Mouse (Mus musculus): ENCODE data around the gene Trpv2.

Trpv2 gene

GRCm38 (mm10) chr11:62573959-62574702 is at the start of gene Trpv2:
TSS of gene Trpv2 (plus strand) at chr11:62574486.
- DNase-seq (ENCODE audit: low spot score in 2 of 2), result no peak

DNA sequence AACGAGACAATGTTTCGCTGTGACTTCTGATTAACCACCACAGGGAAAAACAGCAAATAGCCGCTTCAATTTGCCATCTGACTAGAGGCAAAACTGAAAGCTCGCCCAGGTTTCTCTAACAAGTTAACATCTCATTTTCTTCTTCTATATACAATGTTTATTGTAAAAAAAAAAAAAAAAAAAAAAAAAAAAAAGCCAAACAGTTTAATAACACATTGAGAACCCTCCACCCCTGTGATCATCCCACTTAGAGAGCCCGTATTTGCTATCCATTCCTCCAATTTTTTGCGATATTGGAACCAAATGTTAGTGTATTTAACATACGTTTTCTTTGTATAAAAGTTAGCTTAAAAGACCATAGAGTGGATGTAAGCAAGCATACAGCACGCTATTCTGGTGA is 37.2 kb upstream of the Trpv2 start:
- no peak for DNase-seq (ENCODE audit: low spot score in 2 of 2)

GRCm38 (mm10) chr11:62537590-62537989 is 36.7 kb upstream of the Trpv2 start:
- no peak for DNase-seq (ENCODE audit: low spot score in 2 of 2)

DNA sequence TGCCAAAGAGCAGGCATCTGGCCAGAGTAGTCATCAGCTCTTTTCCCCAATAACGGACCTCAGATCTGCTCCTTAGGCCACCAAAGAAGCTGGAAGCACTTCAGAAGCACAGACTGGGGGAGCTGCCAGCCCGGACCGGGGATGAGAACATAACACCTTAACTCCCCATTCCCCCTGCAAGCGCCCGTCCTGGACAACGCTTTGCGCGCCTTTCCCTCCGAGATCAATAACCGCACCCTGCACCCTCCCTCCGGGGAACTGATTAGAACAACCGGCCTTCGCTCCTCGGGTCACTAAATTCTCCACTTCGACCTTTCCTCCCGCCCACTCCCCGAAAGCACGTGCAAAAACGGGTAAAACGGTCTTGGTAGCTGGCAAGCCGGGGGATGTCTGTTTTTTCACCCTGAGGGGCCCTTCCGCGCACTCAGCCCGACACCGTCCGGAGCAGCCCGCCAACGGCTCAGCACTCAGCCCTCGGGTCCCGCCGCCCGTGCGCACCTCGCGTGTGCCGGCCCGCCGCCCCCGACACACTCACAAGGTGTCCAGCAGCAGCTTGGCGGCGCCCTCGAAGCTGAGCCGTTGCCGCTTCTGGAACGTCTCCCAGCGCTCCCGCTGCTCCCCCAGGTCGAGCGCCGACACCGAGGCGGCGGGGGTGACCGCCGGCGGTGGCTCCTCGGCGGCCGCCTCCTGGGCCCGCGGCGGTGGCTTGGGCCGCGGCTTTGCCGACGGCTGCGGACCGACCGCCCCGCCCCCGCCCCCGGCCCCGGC is 35.8 kb upstream of the Trpv2 start:
- DNase-seq (ENCODE audit: low spot score in 2 of 2), result peak in 1 of 2 experiments; percentile 56

DNA sequence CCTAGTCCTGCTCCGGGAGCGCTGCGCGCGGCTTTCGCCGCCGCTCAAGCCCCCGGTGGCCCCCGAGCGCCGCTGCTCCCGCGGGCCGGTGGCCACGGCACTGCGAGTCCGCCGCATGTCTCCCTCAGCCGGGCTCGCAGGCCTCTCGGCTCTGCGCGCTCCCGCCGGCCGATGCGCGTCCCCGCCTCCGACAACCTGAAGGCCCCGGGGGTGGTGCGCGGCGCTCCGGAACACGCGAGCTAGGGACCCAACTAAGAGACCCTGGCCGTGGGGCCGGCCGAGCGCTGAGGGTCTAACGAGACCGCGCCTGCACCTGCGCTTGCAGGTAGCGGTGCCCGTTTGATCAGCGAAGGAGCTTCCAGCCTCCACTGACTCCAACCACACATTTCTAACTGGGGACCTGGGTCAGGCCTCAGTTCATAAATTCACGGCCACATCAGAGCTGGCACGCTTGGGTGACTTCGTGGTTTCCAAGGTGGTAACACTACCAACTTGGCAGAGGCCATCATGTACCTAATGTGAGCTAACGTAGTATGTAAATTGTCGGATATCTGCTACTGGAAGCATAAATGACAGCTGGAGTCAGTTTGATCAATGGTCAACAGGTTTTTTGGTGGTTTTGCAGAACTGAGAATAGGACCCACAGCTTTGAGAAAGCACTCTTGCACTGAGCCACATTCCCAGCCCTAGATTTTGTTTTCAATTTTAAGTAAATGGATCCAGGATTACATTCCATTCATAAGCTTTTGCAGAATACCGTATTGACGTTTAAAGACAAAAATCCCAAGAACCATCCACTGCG is 35.0 kb upstream of the Trpv2 start, which contains the start of gene Cenpv:
TSS of gene Cenpv (minus strand) at position 173 of the 802 bp plus-strand sequence.
- DNase-seq (ENCODE audit: low spot score in 2 of 2), result peak; percentile 51 to 84

- no peak for DNase-seq (ENCODE audit: low spot score in 2 of 2)
Measured at GRCm38 (mm10) chr11:62540167-62540566, 34.1 kb upstream of the Trpv2 start.

- no peak for DNase-seq (ENCODE audit: low spot score in 2 of 2)
Measured at GRCm38 (mm10) chr11:62540969-62541368, 33.3 kb upstream of the Trpv2 start.

GRCm38 (mm10) chr11:62541581-62541980 is 32.7 kb upstream of the Trpv2 start:
- DNase-seq (ENCODE audit: low spot score in 2 of 2), result no peak

DNA sequence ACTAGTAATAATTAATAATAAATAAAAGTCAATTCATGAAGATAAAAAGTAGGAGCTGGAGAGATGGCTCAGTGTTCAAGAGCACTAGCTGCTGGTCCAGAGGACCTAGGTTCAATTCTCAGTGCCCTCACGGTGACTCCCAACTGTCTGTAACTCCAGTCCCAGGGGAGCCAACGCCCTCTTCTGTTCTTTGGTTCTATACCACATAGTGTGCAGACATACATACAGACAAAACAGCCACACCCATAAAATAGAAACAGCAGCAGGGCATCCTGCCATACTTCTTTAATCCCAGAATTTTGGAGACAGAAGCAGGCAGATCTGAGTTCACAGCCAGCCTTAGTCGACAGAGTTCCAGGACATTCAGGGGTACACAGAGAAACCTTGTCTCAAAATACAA is 30.3 kb upstream of the Trpv2 start:
- DNase-seq (ENCODE audit: low spot score in 2 of 2), result no peak

DNA sequence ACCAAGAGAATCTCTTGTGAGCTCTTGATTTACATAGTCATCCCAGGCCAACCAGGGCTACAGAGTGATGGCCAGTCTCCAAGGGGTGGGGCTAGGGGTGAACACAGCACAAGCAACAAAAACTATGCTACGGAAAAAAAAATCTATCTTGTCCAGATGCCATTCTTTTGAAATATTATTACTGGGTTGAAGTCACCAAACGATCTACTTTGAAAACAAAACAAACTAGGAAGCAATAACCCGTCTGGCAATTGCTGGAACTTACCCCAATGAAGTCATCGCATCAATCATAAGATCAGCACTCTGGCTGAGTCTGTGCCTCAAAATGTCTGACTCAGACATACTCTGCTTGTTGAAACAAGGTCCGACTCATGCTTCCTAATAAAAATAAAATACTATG is 24.5 kb upstream of the Trpv2 start:
- DNase-seq (ENCODE audit: low spot score in 2 of 2), result peak in 1 of 2 experiments; percentile 48

DNA sequence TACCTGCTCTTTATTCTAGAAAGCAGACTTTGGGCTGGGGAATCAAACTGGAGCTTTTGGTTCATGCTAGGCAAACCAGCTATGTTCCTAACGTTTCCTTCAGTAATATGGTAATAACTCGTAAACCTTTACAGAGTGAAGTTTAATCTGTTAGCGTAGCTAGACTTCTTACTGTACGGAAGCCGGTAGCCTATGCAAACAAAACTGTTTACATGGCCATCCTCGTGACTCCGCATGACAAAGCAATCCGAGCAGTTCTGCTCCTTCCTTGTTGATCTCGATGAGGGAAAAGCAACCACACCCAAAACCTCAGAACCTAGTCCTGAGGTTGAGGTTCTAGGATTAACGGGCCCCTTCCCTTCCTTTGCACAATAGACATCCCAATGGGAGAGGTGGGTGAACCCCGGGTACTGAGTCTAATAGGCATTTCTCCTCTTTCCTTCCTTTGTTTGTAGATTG is 24.0 kb upstream of the Trpv2 start:
- peak in 1 of 2 experiments; percentile 36 for DNase-seq (ENCODE audit: low spot score in 2 of 2)

DNA sequence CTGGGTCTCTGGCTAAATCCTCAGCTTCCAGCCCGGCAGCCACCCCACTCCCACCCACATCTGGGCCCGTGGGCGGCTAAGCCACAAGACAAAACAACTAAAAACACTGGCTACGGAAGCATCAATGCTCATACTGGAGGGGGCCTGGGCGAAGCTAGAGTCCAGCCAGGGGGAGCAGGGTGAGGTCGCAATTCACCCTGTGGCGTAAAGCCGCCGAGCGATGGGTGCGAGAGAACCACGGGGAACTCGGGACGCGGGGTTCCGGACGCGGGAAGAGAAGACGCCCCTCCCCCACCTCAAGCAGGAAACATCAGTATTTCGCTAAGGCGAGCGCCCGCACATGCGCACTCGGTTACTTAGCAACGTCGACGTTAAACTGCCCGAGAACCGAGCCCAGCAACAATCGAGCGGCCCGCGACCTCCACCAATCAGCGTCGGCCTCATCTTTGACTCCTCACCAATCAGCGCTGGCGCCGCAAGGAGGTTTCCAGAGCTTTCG is 23.5 kb upstream of the Trpv2 start, which contains the start of gene Ubb:
TSS of gene Ubb (plus strand) at position 445 of the 499 bp plus-strand sequence.
- peak; percentile 97 to 98 for DNase-seq (ENCODE audit: low spot score in 2 of 2)

DNA sequence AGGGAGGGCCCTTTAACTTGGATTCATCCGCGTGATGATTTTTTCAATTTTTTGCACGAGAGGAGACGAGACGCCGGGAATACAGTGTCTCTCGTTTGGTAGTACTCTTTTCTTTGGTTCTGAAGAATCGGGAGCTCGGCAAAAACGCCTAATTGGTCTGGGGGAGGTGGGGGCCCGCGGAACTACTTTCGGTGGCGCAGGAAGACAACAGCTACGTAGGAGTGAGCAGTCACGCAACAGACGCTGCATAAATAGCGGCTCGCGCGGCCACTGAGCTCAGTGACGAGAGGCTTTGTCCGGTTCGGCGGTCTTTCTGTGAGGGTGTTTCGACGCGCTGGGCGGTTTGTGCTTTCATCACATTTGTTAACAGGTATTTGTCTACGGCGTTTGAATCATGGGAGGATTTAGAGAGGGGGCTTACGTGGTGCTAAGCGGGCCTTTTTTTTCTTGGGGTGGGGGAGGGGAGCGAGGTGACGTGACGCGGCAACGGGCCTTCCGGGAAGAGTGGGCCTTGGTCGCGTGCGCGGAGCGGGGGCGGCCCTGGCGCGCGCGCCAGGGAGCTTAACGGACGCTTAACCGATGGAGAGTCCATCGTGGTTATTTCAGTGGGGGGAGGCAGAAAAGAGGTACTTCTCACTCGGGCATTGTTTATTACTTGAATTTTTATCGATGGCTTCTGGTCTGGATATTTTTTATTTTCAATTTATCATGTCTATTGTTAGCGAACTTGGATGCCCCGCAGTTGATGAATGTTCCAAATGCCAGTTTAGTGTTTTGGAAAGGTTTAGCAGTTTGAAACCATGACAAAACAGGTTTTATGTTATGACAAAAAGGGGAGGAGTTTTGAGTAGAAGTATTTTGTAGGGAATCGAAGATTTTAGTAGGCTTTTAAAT is 22.8 kb upstream of the Trpv2 start:
- DNase-seq (ENCODE audit: low spot score in 2 of 2), result peak; percentile 86 to 92

GRCm38 (mm10) chr11:62553186-62553585 is 21.1 kb upstream of the Trpv2 start:
- DNase-seq (ENCODE audit: low spot score in 2 of 2), result no peak

GRCm38 (mm10) chr11:62553633-62554032 is 20.7 kb upstream of the Trpv2 start:
- no peak for DNase-seq (ENCODE audit: low spot score in 2 of 2)

DNA sequence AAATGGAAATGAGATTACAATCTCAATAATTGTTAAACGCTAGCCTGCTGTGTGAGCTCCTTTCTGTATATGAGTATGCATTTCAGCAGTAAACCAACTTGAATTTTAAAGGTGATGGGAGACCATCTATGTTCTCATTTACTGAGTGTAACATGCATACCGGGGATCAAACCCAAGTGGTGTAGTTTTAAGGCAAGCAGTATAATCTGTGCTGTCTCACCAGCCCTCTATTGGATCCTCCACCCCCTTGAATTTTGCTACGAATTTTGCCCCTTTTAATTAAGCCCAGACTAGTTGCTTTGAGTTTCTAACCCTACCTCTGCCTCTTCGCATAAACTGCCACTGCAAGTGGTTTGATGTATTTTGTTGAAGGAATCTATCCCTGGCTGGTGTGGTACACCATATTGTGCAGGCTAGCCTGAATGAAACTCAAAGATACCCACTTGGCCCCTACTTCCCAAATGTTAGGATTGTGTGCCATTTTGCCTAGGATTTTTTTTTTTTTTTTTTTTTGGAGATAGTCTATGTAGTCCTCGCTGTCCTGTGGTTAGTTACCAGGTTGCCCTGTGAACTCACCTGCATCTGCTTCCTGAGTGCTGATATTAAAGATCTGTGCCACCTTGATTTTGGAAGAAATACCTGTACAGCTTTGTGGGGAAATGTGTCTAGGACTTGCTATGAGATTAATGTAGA is 20.0 kb upstream of the Trpv2 start:
- DNase-seq (ENCODE audit: low spot score in 2 of 2), result no peak

GRCm38 (mm10) chr11:62554934-62555517 is 19.3 kb upstream of the Trpv2 start:
- no peak for DNase-seq (ENCODE audit: low spot score in 2 of 2)

DNA sequence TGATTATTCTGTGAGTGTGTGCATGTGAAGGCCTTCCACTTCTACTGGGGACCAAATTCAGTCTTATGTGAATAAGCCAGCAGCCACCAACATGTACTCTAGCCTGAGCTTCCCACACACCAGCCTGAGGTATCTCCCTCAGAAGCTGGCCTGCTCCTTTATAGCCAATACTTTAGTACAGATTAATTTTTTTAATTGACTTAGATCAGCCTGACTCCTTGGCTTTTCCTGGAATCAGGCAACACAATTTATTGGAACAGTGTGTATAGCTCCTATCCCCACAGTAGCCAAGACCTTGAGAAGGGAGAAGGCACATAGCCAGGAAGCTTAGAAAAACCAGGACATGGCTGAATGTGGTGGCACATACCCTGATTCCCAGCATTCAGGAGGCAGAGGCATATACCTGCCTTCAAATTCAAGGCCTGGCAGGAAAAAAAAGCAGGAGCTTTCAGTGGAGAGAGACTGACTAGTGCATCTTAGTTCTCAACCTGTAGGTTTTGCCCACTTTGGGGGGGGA is 18.3 kb upstream of the Trpv2 start:
- DNase-seq (ENCODE audit: low spot score in 2 of 2), result no peak

GRCm38 (mm10) chr11:62557205-62557604 is 17.1 kb upstream of the Trpv2 start:
- no peak for DNase-seq (ENCODE audit: low spot score in 2 of 2)

Measured in cerebellum, postnatal 4 days (tissue).